Mouse (Mus musculus) CH12.LX (cell line): ENCODE measurements around the gene D430019H16Rik. TPM values are rescaled to one million over a fixed set of nuclear protein-coding genes. Genes with fewer than 3 reads are reported as not detected.

Experiments
- DNase-seq: peaks from one replicate; pipeline ENCODE4 v3.0.0-alpha.2; 2013; ENCODE audit errors: extremely low read depth
- H3K27ac ChIP-seq: 2 replicates; pipeline ENCODE4 v1.5.1; 2012; ENCODE audit warnings: low read depth, mild to moderate bottlenecking, control low read depth, moderate library complexity; ENCODE audit not compliant: insufficient read depth
- H3K27me3 ChIP-seq: replicated peaks from 2 replicates; pipeline ENCODE3; 2012; ENCODE audit warnings: inconsistent platforms
- H3K36me3 ChIP-seq, 2 experiments: replicated peaks in 1 of 2; 2 replicates each; pipeline versions ENCODE3 to v1.6.1; 2012; ENCODE audit warnings: inconsistent platforms in 1 of 2, low read length in 1 of 2, mild to moderate bottlenecking in 1 of 2, mixed read lengths in 1 of 2, moderate library complexity in 1 of 2; ENCODE audit not compliant: control insufficient read depth in 1 of 2, insufficient read depth in 1 of 2
- H3K4me1 ChIP-seq, 2 experiments: 2 replicates each; pipeline ENCODE4 v1.6.1; 2012; ENCODE audit warnings: inconsistent platforms in 1 of 2, moderate library complexity in 1 of 2; ENCODE audit not compliant: insufficient read depth in 2 of 2, control insufficient read depth in 1 of 2
- H3K4me2 ChIP-seq: 2 replicates; pipeline ENCODE4 v1.6.1; 2012; ENCODE audit warnings: low read depth, mild to moderate bottlenecking, control low read depth; ENCODE audit not compliant: poor library complexity, insufficient read depth, severe bottlenecking
- H3K4me3 ChIP-seq, 3 experiments: fragments of 150-350 bp in 1 of 3; sonication (generic) in 1 of 3; replicated peaks in 1 of 3; 2 replicates each; pipeline versions ENCODE3 to v1.5.1; 2011 to 2012; ENCODE audit warnings: low read depth in 2 of 3, low read length in 2 of 3, mild to moderate bottlenecking in 2 of 3, moderate library complexity in 2 of 3, control low read depth in 1 of 3, improper control_type of control experiment in 1 of 3, inconsistent platforms in 1 of 3, mixed read lengths in 1 of 3; ENCODE audit not compliant: poor library complexity in 1 of 3
- H3K79me2 ChIP-seq: replicated peaks from 2 replicates; pipeline ENCODE4 v1.6.1; 2012; ENCODE audit warnings: mild to moderate bottlenecking, moderate library complexity; ENCODE audit not compliant: control insufficient read depth, poor library complexity, insufficient read depth, severe bottlenecking; ENCODE audit errors: extremely low read depth
- H3K9ac ChIP-seq: 2 replicates; pipeline ENCODE4 v1.6.1; 2012; ENCODE audit warnings: low read depth, mild to moderate bottlenecking, control low read depth, moderate library complexity; ENCODE audit not compliant: insufficient read depth
- H3K9me3 ChIP-seq: replicated peaks from 2 replicates; pipeline ENCODE3; 2012; ENCODE audit warnings: low read length, inconsistent platforms, mixed read lengths
- CTCF ChIP-seq, 2 experiments: IDR thresholded peaks in 1 of 2; conservative IDR thresholded peaks in 1 of 2; 2 replicates each; pipeline ENCODE4 v1.5.1; 2011 to 2012; ENCODE audit warnings: low read depth in 2 of 2, low read length in 2 of 2, improper control_type of control experiment in 1 of 2, inconsistent platforms in 1 of 2, mild to moderate bottlenecking in 1 of 2, moderate library complexity in 1 of 2
- E2F4 ChIP-seq: IDR thresholded peaks from 2 replicates; pipeline ENCODE4 v1.6.1; 2011; ENCODE audit warnings: low read depth, low read length, improper control_type of control experiment; ENCODE audit not compliant: insufficient replicate concordance
- ELF1 ChIP-seq: IDR thresholded peaks from 2 replicates; pipeline ENCODE4 v1.6.1; 2014; ENCODE audit warnings: low read depth, mild to moderate bottlenecking, inconsistent platforms, low read length, improper control_type of control experiment
- EP300 ChIP-seq: IDR thresholded peaks from 2 replicates; pipeline ENCODE4 v1.6.1; 2011; ENCODE audit warnings: low read length, improper control_type of control experiment
- JUN ChIP-seq: IDR thresholded peaks from 2 replicates; pipeline ENCODE4 v1.6.1; 2011; ENCODE audit warnings: low read depth, mild to moderate bottlenecking, low read length, improper control_type of control experiment, moderate library complexity; ENCODE audit not compliant: insufficient read depth
- NRF1 ChIP-seq: IDR thresholded peaks from 2 replicates; pipeline ENCODE4 v1.6.1; 2014; ENCODE audit warnings: low read depth, mild to moderate bottlenecking, inconsistent platforms, low read length, improper control_type of control experiment, moderate library complexity
- RAD21 ChIP-seq: IDR thresholded peaks from 2 replicates; pipeline ENCODE4 v1.6.1; 2011; ENCODE audit warnings: low read depth, mild to moderate bottlenecking, low read length, improper control_type of control experiment, moderate library complexity
- SIN3A ChIP-seq: IDR thresholded peaks from 2 replicates; pipeline ENCODE4 v1.6.1; 2012; ENCODE audit warnings: low read length, improper control_type of control experiment, inconsistent platforms
- SMC3 ChIP-seq: IDR thresholded peaks from 2 replicates; pipeline ENCODE4 v1.6.1; 2011; ENCODE audit warnings: low read depth, low read length, improper control_type of control experiment
- USF2 ChIP-seq: conservative IDR thresholded peaks from 2 replicates; pipeline ENCODE4 v1.6.1; 2011; ENCODE audit warnings: low read depth, low read length, improper control_type of control experiment
- ZKSCAN1 ChIP-seq: IDR thresholded peaks from 2 replicates; pipeline ENCODE4 v1.6.1; 2012; ENCODE audit warnings: low read depth, inconsistent platforms, low read length, improper control_type of control experiment, borderline replicate concordance
- ZNF384 ChIP-seq: IDR thresholded peaks from 2 replicates; pipeline ENCODE4 v1.6.1; 2012; ENCODE audit warnings: low read depth, low read length, improper control_type of control experiment, inconsistent platforms
- dilution Hi-C: fragments of 300-500 bp; cut with MboI; formaldehyde crosslinking; loops from 2 replicates; pipeline ENCODE4 v1.14.3; 2020; ENCODE audit warnings: low sequenced_read_pairs; ENCODE audit not compliant: extremely low pct_unique_long_range_greater_than_20kb, extremely low pct_ligation_motif_present
- in situ Hi-C: fragments of 300-500 bp; cut with MboI; formaldehyde crosslinking; loops from 3 replicates; pipeline ENCODE4 v1.14.3; 2019; ENCODE audit warnings: low sequenced_read_pairs, low pct_ligation_motif_present, low pct_unique_long_range_greater_than_20kb, mixed read lengths
- polyA plus RNA-seq: library from polyadenylated mRNA; unstranded; fragments of >175 nt; gene quantifications from 2 replicates; pipeline ENCODE4 v1.2.1, GENCODE M21; 2012; ENCODE audit warnings: low read depth; ENCODE audit not compliant: insufficient read length
- total RNA-seq, 2 experiments: library from RNA; depleted of rRNA; stranded (reverse); fragments of 300-350 nt in 1 of 2; fragments of >200 nt in 1 of 2; gene quantifications; 2 replicates each; pipeline ENCODE4 v1.2.3; 2012 to 2014

D430019H16Rik gene
- total and polyA plus RNA-seq, 3 experiments = 0.42 to 0.96 (median 0.91) TPM

GRCm38 (mm10) chr12:105427039-105427757 is 26.5 kb upstream of the D430019H16Rik start:
- H3K27me3 ChIP-seq = no peaks in the 10 kb centered on the region
- no peak overlapping the region for H3K4me2 ChIP-seq
- no peaks in the 10 kb centered on the region for H3K36me3 ChIP-seq
- dilution Hi-C loops = no loop called here
- H3K9ac ChIP-seq = no peak overlapping the region
- no peak overlapping the region for H3K4me3 ChIP-seq
- peaks cover 4% of the 10 kb centered on the region for H3K9me3 ChIP-seq
- TF ChIP-seq CTCF (conservative IDR thresholded peaks at IDR 0.05 in 1 of 2, IDR thresholded peaks at IDR 0.05 in 1 of 2; ENCODE audit: low read depth in 2 of 2, low read length in 2 of 2) (peak; percentile 29 to 72; a peak in 2 of 4 replicates), USF2 (no peak), SMC3 (peak; percentile 60), ELF1 (peak; percentile 83), NRF1 (no peak), EP300 (peak; percentile 22; the same call in 1 of the 2 replicates), JUN (no peak), RAD21 (peak; percentile 82)
- in situ Hi-C loops = loop anchor here (10.0 kb wide), 1 partner anchor 372 kb away; no protein-coding TSS in a partner anchor
- peaks cover 0 to 15% of the 10 kb centered on the region in 2 experiments; a peak in 2 of 4 replicates for H3K4me1 ChIP-seq
- no peak overlapping the region for H3K27ac ChIP-seq
- peak; percentile 87 for DNase-seq
- H3K79me2 ChIP-seq = no peaks in the 10 kb centered on the region

GRCm38 (mm10) chr12:105431872-105432271 is 21.8 kb upstream of the D430019H16Rik start:
- TF ChIP-seq ZKSCAN1 (peak; percentile 60; the same call in 1 of the 2 replicates), CTCF (conservative IDR thresholded peaks at IDR 0.05 in 1 of 2, IDR thresholded peaks at IDR 0.05 in 1 of 2; ENCODE audit: low read depth in 2 of 2, low read length in 2 of 2) (peak; percentile 17 to 59; a peak in 3 of 4 replicates), E2F4 (no peak), SIN3A (no peak), ZNF384 (no peak), SMC3 (peak; percentile 41), RAD21 (peak; percentile 64)
- no peak overlapping the region for H3K27ac ChIP-seq
- dilution Hi-C loops (no loop called here), in situ Hi-C loops (loop anchor here (5.0 kb wide), 1 partner anchor 60 kb away; no protein-coding TSS in a partner anchor)
- H3K9ac ChIP-seq = no peak overlapping the region
- H3K36me3 ChIP-seq = peaks cover 0 to 10% of the 10 kb centered on the region in 2 experiments
- peaks cover 0 to 13% of the 10 kb centered on the region in 2 experiments; a peak in 2 of 4 replicates for H3K4me1 ChIP-seq
- H3K79me2 ChIP-seq = no peaks in the 10 kb centered on the region
- no peak for DNase-seq
- H3K4me2 ChIP-seq = no peak overlapping the region
- H3K4me3 ChIP-seq = no peak overlapping the region
- no peaks in the 10 kb centered on the region for H3K27me3 ChIP-seq
- no peaks in the 10 kb centered on the region for H3K9me3 ChIP-seq
